Mouse (Mus musculus) skeletal muscle tissue, adult 2 months (tissue): ENCODE results near the gene Bid.
"Not testable (repeated sequence)": the region's sequence is repeated elsewhere in the genome, so short reads cannot be mapped to it uniquely, and the experiment has no call there.

ENCODE experiments used
- DNase-seq: peaks from one replicate; pipeline ENCODE4 v3.0.0-alpha.2; 2012; ENCODE audit warnings: low read depth, low spot score

Gene Bid

GRCm38 (mm10) chr6:120937104-120937617 lies 20.5 kb upstream of the Bid start:
- DNase-seq: no peak

DNA sequence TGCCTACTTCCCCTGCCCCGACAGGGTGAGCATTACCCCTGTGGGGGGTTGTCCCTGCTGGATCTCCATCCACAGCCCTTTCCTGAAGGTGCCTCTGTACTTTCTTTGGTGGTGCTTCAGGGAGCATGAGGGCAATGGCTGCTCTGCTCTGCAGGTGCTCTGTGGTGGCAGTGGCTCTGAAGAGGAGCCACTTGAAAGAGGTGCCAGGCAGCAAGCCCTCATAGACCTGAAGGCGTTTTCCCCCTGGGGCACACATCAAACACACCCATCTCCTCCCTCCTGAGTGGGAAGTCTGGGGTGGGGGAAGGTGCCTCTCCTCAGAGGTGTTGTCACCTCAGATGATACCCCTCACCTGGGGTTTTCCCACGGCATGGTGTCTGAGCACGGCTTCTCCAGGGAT lies 17.5 kb upstream of the Bid start:
- DNase-seq: no peak

DNA sequence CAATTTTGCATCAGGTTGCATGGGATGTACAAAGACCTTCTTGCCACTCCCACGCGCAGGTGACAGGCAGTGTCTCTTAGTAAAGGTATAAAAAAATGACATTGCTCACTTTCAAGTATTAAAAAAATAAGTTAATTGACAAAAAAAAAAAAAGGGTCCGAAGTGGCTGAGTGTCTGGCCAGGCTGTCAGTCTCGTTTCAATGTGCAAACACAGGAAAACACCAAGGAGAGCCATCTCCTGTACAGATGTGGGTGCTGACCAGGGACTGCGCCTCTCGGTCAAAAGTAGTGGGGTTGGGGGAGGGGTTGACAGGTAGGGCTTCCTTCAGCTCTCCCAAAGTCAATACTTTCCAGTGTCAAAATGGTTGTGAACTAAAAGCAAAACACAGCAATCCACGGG lies 17.0 kb upstream of the Bid start:
- no peak for DNase-seq

DNA sequence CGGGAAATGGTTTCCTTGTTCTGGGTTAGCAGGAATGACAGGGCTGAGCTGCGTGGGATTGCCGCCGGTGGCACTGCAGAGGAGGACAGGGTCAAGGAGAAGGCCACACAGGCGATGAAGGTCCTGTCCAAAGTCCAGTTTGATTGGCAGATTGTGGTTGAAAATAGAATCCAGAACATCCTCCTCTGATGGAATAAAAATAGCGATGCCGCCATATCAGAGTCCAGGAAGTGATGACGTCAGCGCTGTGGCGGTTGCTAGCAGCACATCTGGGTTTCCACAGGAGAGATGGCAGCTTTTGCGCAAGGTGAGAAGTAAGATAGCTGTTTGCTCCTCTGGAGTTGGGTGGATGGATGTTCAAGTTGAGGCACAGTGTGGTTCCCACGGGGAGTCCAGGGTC lies 15.9 kb upstream of the Bid start:
- DNase-seq: no peak

DNA sequence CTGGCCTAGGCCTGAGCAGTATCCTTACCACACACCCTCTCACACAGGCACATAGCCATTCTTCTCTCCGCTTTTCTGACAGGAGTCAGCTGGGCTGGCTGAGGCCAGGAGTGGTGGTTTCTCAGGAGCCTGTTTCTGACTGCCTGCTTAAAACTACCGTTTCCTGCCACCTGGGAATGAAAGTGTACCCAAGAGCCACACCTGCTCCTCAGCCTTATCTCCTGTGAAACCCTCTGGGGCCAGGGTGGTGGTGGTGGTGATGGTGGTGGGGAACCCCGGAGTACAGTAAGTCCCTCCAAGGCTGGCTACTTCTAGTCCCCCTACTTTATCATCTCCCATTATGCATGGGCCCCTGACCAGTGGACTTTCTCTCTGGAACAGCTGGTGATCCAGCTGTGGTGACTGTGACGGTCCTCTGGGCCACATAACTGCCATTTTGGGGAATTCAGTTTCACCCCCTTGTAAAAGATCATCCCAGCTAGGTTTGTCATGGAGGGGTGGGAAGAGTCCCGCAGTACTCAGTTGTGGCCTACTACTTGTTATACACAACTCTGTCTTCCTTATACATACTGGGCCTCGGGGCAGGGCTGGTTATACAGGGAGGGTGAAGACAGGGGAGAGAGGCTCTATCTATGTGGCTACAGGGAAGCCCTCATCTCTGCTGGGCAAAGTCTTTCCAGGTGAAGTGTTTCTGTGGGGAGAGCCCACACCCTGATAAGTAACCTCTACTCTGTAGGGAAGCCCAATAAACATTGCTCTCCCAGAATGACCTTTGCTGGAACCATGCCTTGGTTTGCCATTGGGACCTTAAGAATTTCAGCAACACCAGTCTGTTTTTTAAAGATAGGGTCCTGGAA lies 14.0 kb upstream of the Bid start:
- no peak for DNase-seq

GRCm38 (mm10) chr6:120929421-120929820 lies 12.8 kb upstream of the Bid start:
- no peak for DNase-seq

- DNase-seq: peak; percentile 76
Observed at GRCm38 (mm10) chr6:120927765-120928164, 11.1 kb upstream of the Bid start.

- DNase-seq: no peak
Observed at GRCm38 (mm10) chr6:120926880-120927279, 10.2 kb upstream of the Bid start.

DNA sequence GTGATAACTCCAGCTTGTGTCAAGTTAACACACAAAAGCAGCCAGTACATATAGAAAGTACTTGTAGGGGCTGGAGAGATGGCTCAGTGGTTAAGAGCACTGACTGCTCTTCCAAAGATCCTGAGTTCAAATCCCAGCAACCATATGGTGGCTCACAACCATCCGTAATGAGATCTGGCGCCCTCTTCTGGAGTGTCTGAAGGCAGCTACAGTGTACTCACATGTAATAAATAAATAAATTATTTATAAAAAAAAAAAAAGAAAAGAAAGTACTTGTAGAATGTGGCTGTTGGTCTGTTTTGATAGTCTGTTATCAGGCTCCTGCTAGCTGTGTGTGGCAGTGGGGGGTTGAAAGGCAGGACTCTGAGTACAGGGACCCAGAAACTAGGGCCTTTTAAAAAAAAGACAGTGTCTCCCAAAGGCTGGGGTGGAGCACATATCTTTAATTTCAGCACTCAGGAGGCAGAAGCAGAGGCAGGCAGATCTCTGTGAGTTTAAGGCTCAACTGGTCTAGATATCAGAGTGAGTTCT lies 8.2 kb upstream of the Bid start:
- DNase-seq: not testable (repeated sequence)

DNA sequence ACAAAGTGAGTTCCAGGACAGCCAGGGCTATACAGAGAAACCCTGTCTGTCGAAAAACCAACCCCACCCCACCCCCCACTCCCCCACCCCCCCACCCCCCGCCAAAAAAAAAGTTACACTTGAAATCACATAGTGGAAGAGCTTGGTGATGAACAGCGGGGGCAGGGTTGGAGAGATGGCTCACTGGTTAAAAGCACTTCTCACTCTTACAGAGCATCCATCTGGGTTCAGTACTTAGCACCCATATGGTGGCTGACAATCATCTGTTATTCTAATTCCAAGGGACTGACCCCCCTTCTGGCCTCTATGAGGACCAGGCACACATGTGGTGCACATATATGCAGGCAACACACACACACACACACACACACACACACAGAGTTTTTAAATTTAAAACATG lies 1.3 kb upstream of the Bid start:
- no peak for DNase-seq

DNA sequence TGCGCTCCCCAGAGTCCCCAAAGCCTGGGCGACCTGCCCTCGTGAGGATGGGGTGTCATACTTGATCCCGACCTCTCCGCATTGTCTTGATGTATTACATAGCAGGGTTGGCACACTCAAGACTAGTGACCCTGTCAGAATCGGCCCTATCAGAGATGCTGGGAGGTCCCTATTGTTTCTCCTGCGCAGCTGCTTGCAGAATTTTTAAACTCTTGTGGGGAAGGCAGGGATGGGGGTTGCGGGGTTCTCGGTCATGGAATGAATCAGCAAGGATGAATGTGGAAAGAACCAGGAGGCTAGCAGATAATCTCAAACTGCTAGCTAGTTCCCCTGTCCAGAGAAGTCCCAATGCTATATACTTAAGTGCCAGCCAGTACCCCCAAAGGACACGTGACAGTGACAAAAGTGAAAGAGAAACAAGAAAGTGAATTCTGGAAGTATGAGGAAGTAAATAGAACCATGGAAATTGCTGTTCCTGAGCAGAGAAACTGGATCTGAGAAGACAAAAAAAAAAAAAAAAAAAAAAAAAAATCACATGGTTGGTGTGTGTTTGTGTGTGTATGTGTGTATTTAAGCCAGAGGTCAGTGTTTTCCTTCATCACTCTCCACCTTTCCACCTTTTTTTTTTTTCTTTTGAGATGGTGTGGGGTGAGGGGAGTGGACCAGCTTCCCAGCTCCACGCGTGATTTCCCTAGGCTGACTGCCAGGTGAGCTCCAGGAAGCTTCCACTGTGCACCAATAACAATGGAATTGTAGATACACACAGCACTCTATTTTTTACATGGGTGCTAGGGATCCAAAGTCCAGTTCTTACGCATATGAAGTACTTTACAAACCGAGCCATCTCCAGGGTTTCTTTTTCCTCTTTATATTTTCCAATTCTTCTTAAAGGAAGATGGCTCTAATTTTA lies 574 bp upstream of the Bid start:
- DNase-seq: not testable (repeated sequence)

- DNase-seq: no peak
Observed at GRCm38 (mm10) chr6:120915649-120915975, 1.0 kb downstream of the Bid start.

DNA sequence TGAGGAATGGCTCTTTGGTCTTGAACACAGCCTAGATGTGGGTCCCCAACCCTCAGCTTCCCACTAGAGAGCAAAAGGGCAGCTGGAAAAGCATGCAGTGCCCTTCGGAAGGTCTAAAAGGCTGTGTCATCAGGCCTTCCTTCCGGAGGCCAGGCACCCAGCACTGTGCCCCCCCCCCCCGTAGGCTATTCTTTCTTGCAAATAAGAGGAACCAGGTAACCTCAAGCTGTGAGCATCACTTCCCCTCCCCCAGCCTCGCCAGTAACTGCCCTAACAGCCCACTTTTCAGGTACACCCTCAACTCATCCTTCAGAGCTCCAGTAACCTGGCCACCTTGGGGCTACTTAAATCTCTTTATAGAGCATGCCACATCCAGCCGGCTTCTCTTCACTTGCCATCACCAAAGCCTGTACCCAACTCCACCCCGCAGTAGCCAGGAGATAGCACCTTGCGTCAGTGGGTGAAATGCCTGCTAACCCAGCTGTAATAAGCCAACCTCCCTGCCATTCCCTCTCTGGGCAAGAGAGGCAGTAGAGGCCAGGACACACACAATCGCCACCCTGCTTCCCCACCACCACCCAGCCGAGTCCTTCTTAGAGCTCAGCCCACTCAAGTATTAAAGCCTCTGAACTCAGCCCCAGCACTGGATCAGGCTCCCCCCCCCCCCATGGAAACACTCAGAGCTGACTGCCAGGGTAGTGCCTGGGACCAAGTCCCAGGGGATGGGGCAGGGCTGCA lies 1.6 kb downstream of the Bid start:
- DNase-seq: no peak

DNA sequence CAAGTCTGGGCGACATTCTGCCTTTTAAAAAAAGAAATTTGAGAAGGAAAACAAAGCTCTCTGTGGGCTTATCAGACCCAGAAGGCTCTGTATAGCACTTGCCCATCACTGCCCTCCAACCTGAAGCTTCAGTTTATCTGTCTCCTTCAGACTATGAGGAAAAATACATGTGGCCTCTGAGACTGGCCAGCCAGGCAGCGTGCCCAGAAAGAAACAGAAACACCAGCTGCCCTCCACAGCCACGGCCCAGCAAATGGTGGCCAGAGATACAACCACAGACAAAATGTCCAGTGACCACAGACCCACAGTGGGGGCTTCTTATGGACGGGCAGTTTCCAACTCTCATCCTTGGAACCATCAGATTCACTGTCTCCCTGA lies 2.1 kb downstream of the Bid start:
- no peak for DNase-seq

GRCm38 (mm10) chr6:120913783-120914182 lies 2.9 kb downstream of the Bid start:
- DNase-seq: no peak

- DNase-seq: peak; percentile 46
Observed at GRCm38 (mm10) chr6:120912931-120913330, 3.7 kb downstream of the Bid start.

GRCm38 (mm10) chr6:120911213-120912007 lies 5.2 kb downstream of the Bid start:
- no peak for DNase-seq

GRCm38 (mm10) chr6:120909501-120909900 lies 7.2 kb downstream of the Bid start:
- DNase-seq: no peak

DNA sequence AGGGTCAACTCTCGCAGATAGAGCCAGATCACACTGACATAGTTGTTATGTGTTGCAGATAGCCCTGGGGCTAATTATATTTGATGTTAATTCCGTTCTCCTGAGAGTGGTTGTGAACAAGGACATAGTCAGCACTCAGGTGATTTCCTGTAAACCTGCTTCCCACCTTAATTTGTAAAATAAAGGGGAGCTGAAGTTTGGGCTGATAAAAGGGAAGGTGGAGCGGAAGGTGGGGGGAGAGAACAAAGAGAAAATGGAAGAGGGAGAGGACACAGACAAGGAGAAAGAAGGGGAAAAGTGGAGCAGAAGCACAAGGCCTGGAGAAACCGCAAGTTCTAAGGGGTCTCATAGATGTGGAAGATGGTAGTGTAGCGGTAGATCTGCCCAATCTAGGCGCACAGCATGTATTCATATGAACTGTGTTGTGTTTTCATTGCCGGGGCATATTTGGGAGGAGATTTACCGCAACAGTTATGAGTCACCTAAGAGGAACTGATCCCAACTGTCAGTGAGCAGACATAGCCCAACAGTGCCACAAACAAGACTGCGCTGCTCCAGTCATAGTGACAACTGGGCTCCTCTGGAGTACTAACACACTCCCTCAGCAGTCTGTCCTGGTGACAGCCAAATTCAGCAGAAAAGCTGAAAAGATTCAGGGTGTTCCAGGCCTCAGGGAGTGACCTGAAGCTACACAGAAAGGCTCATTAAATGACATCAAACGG lies 8.6 kb downstream of the Bid start:
- DNase-seq: not testable (repeated sequence)

DNA sequence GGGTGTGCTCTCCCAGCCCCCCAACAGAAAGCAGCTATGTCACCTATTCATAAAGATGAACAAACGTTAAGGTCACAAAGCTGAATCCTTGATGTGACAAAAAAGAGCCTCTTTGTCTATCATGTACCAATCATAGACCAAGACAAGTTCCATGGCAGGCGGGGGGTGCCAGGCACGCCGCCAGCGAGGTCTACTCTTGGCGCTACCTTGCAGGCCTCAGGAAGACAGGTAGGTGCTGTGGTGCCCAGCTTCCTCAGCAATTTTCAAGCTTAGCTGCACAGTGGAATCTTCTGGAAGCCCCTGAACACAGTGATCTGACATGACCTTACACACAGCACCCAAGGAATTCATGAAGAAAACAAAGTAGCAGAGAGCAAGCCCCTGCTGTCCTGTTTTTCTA lies 10.1 kb downstream of the Bid start:
- no peak for DNase-seq
